Mouse (Mus musculus): ENCODE measurements at regions not wholly inside any gene's neighbourhood (a gene's known extent, or its start where the extent isn't known, plus 50 kb on each side); places are given as distances from the start of the nearest gene placed in this dataset.

DNA sequence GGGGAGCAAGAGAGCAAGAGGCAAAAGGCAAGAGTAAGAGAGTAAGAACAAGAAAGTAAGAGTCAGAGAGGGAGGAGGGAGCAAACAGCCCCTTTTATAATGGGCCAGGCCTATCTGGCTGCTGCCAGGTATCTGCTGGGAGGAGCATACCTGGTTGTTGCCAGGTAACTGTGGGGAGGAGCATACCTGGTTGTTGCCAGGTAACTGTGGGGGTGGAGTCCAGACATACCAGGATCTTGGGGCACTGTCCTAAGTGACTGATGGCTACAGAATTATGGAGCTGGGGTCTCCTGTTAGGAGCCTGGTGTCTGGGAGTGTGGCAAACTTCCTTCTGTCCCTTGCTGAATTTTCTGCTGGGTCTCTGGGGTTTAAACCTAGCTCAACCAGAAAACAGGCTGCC, 469.8 kb upstream of the Syt1 start:
- H3K4me1 ChIP-seq (ENCODE audit: control insufficient read depth, insufficient read depth, low read length), result no peaks in the 10 kb centered on the region
- no peaks in the 10 kb centered on the region for H3K27me3 ChIP-seq (ENCODE audit: control insufficient read depth, insufficient read depth, low read length, poor library complexity, severe bottlenecking)
- no peaks in the 10 kb centered on the region for H3K36me3 ChIP-seq (ENCODE audit: control insufficient read depth, insufficient read depth, low read length, poor library complexity, severe bottlenecking)
- TF ChIP-seq EP300 (IDR thresholded peaks at IDR 0.05; ENCODE audit: insufficient read depth, low read depth, low read length) (no peak), CTCF (IDR thresholded peaks at IDR 0.05; ENCODE audit: low read depth, low read length) (no peak), POLR2A (IDR thresholded peaks at IDR 0.05; ENCODE audit: insufficient read depth, low read length) (no peak)
- no peak overlapping the region for H3K4me3 ChIP-seq (ENCODE audit: low read depth, low read length)
- H3K27ac ChIP-seq (ENCODE audit: insufficient read depth, low read length), result no peak overlapping the region
- no peak overlapping the region for H3K9ac ChIP-seq (ENCODE audit: low read depth, poor library complexity, severe bottlenecking)
- H3K9me3 ChIP-seq (replicated peaks; ENCODE audit: control insufficient read depth, insufficient read depth, low read length, poor library complexity, severe bottlenecking), result no peaks in the 10 kb centered on the region

DNA sequence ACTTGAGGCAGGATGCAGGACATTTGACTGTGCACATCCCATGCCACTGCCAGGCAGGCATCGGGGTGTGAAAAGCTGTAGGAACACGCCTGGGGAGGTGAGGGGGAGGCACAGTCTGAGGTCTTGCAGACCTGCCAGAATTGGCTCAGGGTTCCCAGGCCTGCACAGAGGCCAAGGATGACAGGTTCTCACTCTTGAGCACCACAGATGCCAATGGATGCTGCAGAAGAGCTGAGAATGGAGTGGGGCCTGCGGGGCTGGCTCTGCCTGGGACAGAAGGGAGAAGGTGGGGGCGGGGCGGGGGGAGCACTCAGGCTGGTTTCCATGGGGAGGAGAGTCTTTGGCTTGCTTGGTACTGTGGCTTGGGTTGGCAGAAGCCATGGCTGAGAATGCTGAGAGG, 469.2 kb upstream of the Syt1 start:
- TF ChIP-seq EP300 (IDR thresholded peaks at IDR 0.05; ENCODE audit: insufficient read depth, low read depth, low read length) (no peak), POLR2A (IDR thresholded peaks at IDR 0.05; ENCODE audit: insufficient read depth, low read length) (no peak), CTCF (IDR thresholded peaks at IDR 0.05; ENCODE audit: low read depth, low read length) (no peak)
- no peak overlapping the region for H3K27ac ChIP-seq (ENCODE audit: insufficient read depth, low read length)

DNA sequence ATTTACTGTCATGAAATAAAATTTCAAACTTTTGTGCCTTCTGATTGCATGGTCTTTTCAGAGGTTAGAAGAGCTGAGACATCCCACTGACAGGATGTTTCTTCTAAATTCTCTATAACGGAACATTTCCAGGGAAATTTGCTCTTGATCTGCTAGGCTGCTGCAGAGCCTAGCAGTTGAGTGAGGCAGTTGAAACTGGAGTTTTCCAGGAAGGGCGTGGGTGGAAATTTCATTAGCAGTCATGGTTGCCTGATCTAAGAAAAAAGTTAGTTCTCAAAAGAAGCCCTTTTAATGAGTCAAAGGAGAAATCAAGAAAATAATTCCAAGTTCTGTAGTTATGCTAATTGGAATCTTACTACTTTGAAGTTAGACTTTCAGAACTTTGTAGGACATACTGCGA, 455.7 kb upstream of the Syt1 start:
- TF ChIP-seq CTCF (IDR thresholded peaks at IDR 0.05; ENCODE audit: low read depth, low read length) (no peak), EP300 (IDR thresholded peaks at IDR 0.05; ENCODE audit: insufficient read depth, low read depth, low read length) (no peak), POLR2A (IDR thresholded peaks at IDR 0.05; ENCODE audit: insufficient read depth, low read length) (no peak)
- Histone ChIP-seq H3K27me3 (ENCODE audit: control insufficient read depth, insufficient read depth, low read length, poor library complexity, severe bottlenecking) (no peaks in the 10 kb centered on the region), H3K4me3 (ENCODE audit: low read depth, low read length) (no peak overlapping the region), H3K4me1 (ENCODE audit: control insufficient read depth, insufficient read depth, low read length) (no peaks in the 10 kb centered on the region), H3K36me3 (ENCODE audit: control insufficient read depth, insufficient read depth, low read length, poor library complexity, severe bottlenecking) (no peaks in the 10 kb centered on the region), H3K9me3 (replicated peaks; ENCODE audit: control insufficient read depth, insufficient read depth, low read length, poor library complexity, severe bottlenecking) (no peaks in the 10 kb centered on the region), H3K27ac (ENCODE audit: insufficient read depth, low read length) (no peak overlapping the region), H3K9ac (ENCODE audit: low read depth, poor library complexity, severe bottlenecking) (no peak overlapping the region)

More for the DNA sequence above, 469.2 kb upstream of the Syt1 start:
- Histone ChIP-seq H3K36me3 (ENCODE audit: control insufficient read depth, insufficient read depth, low read length, poor library complexity, severe bottlenecking) (no peaks in the 10 kb centered on the region), H3K9me3 (replicated peaks; ENCODE audit: control insufficient read depth, insufficient read depth, low read length, poor library complexity, severe bottlenecking) (no peaks in the 10 kb centered on the region), H3K4me1 (ENCODE audit: control insufficient read depth, insufficient read depth, low read length) (no peaks in the 10 kb centered on the region), H3K4me3 (ENCODE audit: low read depth, low read length) (no peak overlapping the region), H3K27me3 (ENCODE audit: control insufficient read depth, insufficient read depth, low read length, poor library complexity, severe bottlenecking) (no peaks in the 10 kb centered on the region), H3K9ac (ENCODE audit: low read depth, poor library complexity, severe bottlenecking) (no peak overlapping the region)

DNA sequence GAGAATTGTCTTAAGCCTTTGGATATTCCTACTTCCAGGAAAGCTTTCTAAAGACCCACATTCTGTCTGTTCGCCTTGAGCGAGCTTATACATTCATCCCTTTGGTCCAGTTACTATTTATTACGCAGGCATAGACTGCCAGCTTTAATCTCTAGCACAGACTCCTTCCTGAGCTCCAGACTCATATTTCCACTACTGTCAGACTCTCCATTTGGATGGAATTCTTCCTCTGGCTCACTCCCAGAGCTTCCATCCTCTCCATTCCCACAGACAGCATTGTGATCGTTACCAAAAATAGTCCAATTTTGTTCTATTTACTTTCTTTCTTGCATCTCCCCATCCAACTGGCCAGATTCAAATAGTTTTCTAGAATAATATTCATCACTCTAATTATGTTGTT, 420.3 kb upstream of the Syt1 start:
- TF ChIP-seq POLR2A (IDR thresholded peaks at IDR 0.05; ENCODE audit: insufficient read depth, low read length) (no peak), EP300 (IDR thresholded peaks at IDR 0.05; ENCODE audit: insufficient read depth, low read depth, low read length) (no peak), CTCF (IDR thresholded peaks at IDR 0.05; ENCODE audit: low read depth, low read length) (no peak)
- Histone ChIP-seq H3K9me3 (replicated peaks; ENCODE audit: control insufficient read depth, insufficient read depth, low read length, poor library complexity, severe bottlenecking) (peaks cover 3% of the 10 kb centered on the region; the same call in 1 of the 2 replicates), H3K36me3 (ENCODE audit: control insufficient read depth, insufficient read depth, low read length, poor library complexity, severe bottlenecking) (no peaks in the 10 kb centered on the region), H3K9ac (ENCODE audit: low read depth, poor library complexity, severe bottlenecking) (no peak overlapping the region), H3K4me1 (ENCODE audit: control insufficient read depth, insufficient read depth, low read length) (no peaks in the 10 kb centered on the region), H3K27me3 (ENCODE audit: control insufficient read depth, insufficient read depth, low read length, poor library complexity, severe bottlenecking) (no peaks in the 10 kb centered on the region), H3K27ac (ENCODE audit: insufficient read depth, low read length) (no peak overlapping the region), H3K4me3 (ENCODE audit: low read depth, low read length) (no peak overlapping the region)

DNA sequence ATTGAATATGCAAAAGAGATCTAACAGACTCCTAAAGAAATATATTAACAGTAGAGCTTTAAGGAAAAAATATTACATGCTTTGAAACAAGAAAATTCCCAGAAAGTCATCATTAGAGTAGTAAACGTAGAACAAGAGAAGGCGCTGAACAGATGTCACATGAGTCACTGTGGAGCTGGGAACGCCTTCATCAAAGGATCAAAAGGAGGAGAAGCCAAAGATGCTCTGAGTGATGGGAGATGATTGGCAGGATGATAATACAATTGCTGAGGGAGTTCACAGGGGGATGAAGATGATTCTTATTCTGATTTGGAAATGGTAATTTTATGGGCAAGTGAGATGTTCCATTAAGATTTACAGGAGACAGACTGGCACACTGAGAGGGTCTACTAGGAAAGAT, 417.1 kb upstream of the Syt1 start:
- TF ChIP-seq POLR2A (IDR thresholded peaks at IDR 0.05; ENCODE audit: insufficient read depth, low read length), result no peak
- TF ChIP-seq EP300 (IDR thresholded peaks at IDR 0.05; ENCODE audit: insufficient read depth, low read depth, low read length), result no peak
- TF ChIP-seq CTCF (IDR thresholded peaks at IDR 0.05; ENCODE audit: low read depth, low read length), result no peak
- Histone ChIP-seq H3K4me3 (ENCODE audit: low read depth, low read length) (no peak overlapping the region), H3K4me1 (ENCODE audit: control insufficient read depth, insufficient read depth, low read length) (no peaks in the 10 kb centered on the region), H3K36me3 (ENCODE audit: control insufficient read depth, insufficient read depth, low read length, poor library complexity, severe bottlenecking) (no peaks in the 10 kb centered on the region), H3K27ac (ENCODE audit: insufficient read depth, low read length) (no peak overlapping the region), H3K9ac (ENCODE audit: low read depth, poor library complexity, severe bottlenecking) (no peak overlapping the region), H3K27me3 (ENCODE audit: control insufficient read depth, insufficient read depth, low read length, poor library complexity, severe bottlenecking) (no peaks in the 10 kb centered on the region), H3K9me3 (replicated peaks; ENCODE audit: control insufficient read depth, insufficient read depth, low read length, poor library complexity, severe bottlenecking) (peaks cover 3% of the 10 kb centered on the region; the same call in 1 of the 2 replicates)

DNA sequence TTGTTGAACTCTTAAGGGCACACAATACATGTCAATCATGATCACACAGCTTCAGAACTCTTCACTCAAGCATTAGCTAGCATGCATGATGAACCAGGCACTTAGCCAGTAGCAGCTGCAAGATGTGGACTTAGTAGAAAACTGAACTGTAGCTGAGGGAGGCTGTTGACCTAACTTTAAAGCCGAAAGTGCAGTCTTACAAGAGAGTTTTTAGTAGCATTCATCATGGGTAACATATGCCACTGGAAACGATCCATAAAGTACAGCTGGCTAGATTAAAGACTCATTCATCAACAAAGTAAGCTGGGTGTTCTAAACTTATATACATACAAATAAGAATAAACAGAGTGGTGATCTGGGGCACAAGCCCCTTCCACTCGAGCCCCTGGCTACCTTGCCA, 396.2 kb upstream of the Syt1 start:
- TF ChIP-seq EP300 (IDR thresholded peaks at IDR 0.05; ENCODE audit: insufficient read depth, low read depth, low read length) (no peak), CTCF (IDR thresholded peaks at IDR 0.05; ENCODE audit: low read depth, low read length) (no peak), POLR2A (IDR thresholded peaks at IDR 0.05; ENCODE audit: insufficient read depth, low read length) (no peak)
- H3K36me3 ChIP-seq (ENCODE audit: control insufficient read depth, insufficient read depth, low read length, poor library complexity, severe bottlenecking), result no peaks in the 10 kb centered on the region
- no peak overlapping the region for H3K9ac ChIP-seq (ENCODE audit: low read depth, poor library complexity, severe bottlenecking)
- no peaks in the 10 kb centered on the region for H3K27me3 ChIP-seq (ENCODE audit: control insufficient read depth, insufficient read depth, low read length, poor library complexity, severe bottlenecking)
- H3K9me3 ChIP-seq (replicated peaks; ENCODE audit: control insufficient read depth, insufficient read depth, low read length, poor library complexity, severe bottlenecking), result no peaks in the 10 kb centered on the region
- no peaks in the 10 kb centered on the region for H3K4me1 ChIP-seq (ENCODE audit: control insufficient read depth, insufficient read depth, low read length)
- no peak overlapping the region for H3K27ac ChIP-seq (ENCODE audit: insufficient read depth, low read length)
- H3K4me3 ChIP-seq (ENCODE audit: low read depth, low read length), result no peak overlapping the region

Data from ES-Bruce4 (cell line).